Mouse (Mus musculus): Measurements from ENCODE around the gene Mad2l2.

GRCm38 (mm10) chr4:148169586-148169985, 39.4 kb downstream of the Mad2l2 start:
- no peak for TF ChIP-seq CTCF (IDR thresholded peaks at IDR 0.05; ENCODE audit: control insufficient read depth, insufficient read depth, insufficient replicate concordance, low read depth, low read length)
- no peak for TF ChIP-seq POLR2A (IDR thresholded peaks at IDR 0.05; ENCODE audit: control insufficient read depth, low read depth, low read length)

All from testis, adult 2 months (tissue).